Mouse (Mus musculus) heart, adult 2 months (tissue): ENCODE measurements around the gene Dnajc13. TPM values are rescaled to one million over a fixed set of nuclear protein-coding genes. Genes with fewer than 3 reads are reported as not detected.

Source experiments
- DNase-seq, 2 experiments: peaks; one replicate each; pipeline ENCODE4 v3.0.0; 2021
- H3K27ac ChIP-seq: fragments of 200-600 bp; 2 replicates; pipeline ENCODE4 v1.8.1; 2022
- H3K27me3 ChIP-seq: fragments of 200-500 bp; 2 replicates; pipeline ENCODE4 v1.6.1; 2012; ENCODE audit warnings: mild to moderate bottlenecking, low read length, inconsistent platforms, mixed read lengths; ENCODE audit not compliant: control insufficient read depth, insufficient read depth
- H3K36me3 ChIP-seq: fragments of 200-500 bp; 2 replicates; pipeline ENCODE4 v1.6.1; 2012; ENCODE audit warnings: low read length, inconsistent platforms; ENCODE audit not compliant: control insufficient read depth, insufficient read depth
- H3K4me1 ChIP-seq: fragments of 200-500 bp; 2 replicates; pipeline ENCODE4 v1.6.1; 2011; ENCODE audit warnings: low read length; ENCODE audit not compliant: control insufficient read depth, insufficient read depth
- H3K4me3 ChIP-seq: fragments of 200-600 bp; 2 replicates; pipeline ENCODE4 v1.8.1; 2022
- H3K79me2 ChIP-seq: fragments of 200-500 bp; replicated peaks from 2 replicates; pipeline ENCODE4 v1.6.1; 2012; ENCODE audit warnings: mild to moderate bottlenecking, inconsistent platforms, low read length, moderate library complexity, mixed read lengths; ENCODE audit not compliant: control insufficient read depth, insufficient read depth
- H3K9ac ChIP-seq: fragments of 200-500 bp; 2 replicates; pipeline ENCODE4 v1.6.1; 2012; ENCODE audit warnings: low read depth, mild to moderate bottlenecking, control low read depth, inconsistent platforms, low read length, mixed read lengths
- CTCF ChIP-seq: fragments of 200-600 bp; IDR thresholded peaks from 2 replicates; pipeline ENCODE4 v1.8.1; 2022; ENCODE audit warnings: antibody characterized with exemption, mild to moderate bottlenecking, moderate library complexity
- EP300 ChIP-seq: fragments of 200-500 bp; IDR thresholded peaks from 2 replicates; pipeline ENCODE4 v1.6.1; 2011; ENCODE audit warnings: low read depth, low read length, control low read depth; ENCODE audit not compliant: insufficient read depth
- POLR2A ChIP-seq: fragments of 200-500 bp; IDR thresholded peaks from 2 replicates; pipeline ENCODE4 v1.6.1; 2011; ENCODE audit warnings: mild to moderate bottlenecking, low read depth, low read length, control low read depth; ENCODE audit not compliant: insufficient read depth
- WGBS: fragments of 180-500 bp; shearing (Covaris S2); methylation state at CpG from one replicate; pipeline ENCODE4 v1.1.7; 2018; 5-methylcytosine and 5-hydroxymethylcytosine counted together
- intact Hi-C: fragments of 180-260 bp; cut with DNase I; formaldehyde crosslinking; loops from one replicate; pipeline ENCODE4 v1.15.1; 2025
- polyA plus RNA-seq: library from polyadenylated mRNA; depleted of rRNA; stranded (reverse); fragments of >200 nt; gene quantifications from 2 replicates; pipeline ENCODE4 v1.2.3, GENCODE M21; 2012
- total RNA-seq, 2 experiments: library from RNA; stranded (reverse); gene quantifications; 2 replicates each; pipeline ENCODE4 v1.2.3; 2021

The Dnajc13 gene
- total and polyA plus RNA-seq, 3 experiments = 29.2 to 32.3 (median 31.6) TPM

GRCm38 (mm10) chr9:104157291-104157690, 105.4 kb downstream of the Dnajc13 start:
- Histone ChIP-seq H3K9ac (no peak overlapping the region), H3K4me1 (no peaks in the 10 kb centered on the region), H3K27ac (no peak overlapping the region), H3K27me3 (no peaks in the 10 kb centered on the region), H3K36me3 (no peaks in the 10 kb centered on the region), H3K79me2 (no peaks in the 10 kb centered on the region), H3K4me3 (no peak overlapping the region)
- intact Hi-C loops = no loop called here
- no peak for DNase-seq
- WGBS = 94% methylated on average over 7 of the region's 7 CpGs
- no peak for TF ChIP-seq CTCF
- no peak for TF ChIP-seq POLR2A
- TF ChIP-seq EP300 = no peak

GRCm38 (mm10) chr9:104156506-104156905, 106.2 kb downstream of the Dnajc13 start:
- Histone ChIP-seq H3K79me2 (no peaks in the 10 kb centered on the region), H3K4me3 (no peak overlapping the region), H3K27ac (no peak overlapping the region), H3K4me1 (no peaks in the 10 kb centered on the region), H3K9ac (no peak overlapping the region), H3K27me3 (no peaks in the 10 kb centered on the region), H3K36me3 (no peaks in the 10 kb centered on the region)
- intact Hi-C loops = no loop called here
- DNase-seq = no peak
- TF ChIP-seq CTCF = no peak
- WGBS = 96% methylated on average over 8 of the region's 8 CpGs

- Histone ChIP-seq H3K9ac (no peak overlapping the region), H3K4me3 (no peak overlapping the region), H3K27ac (no peak overlapping the region), H3K79me2 (no peaks in the 10 kb centered on the region), H3K4me1 (no peaks in the 10 kb centered on the region), H3K36me3 (no peaks in the 10 kb centered on the region), H3K27me3 (no peaks in the 10 kb centered on the region)
- DNase-seq = no peak
- 88% methylated on average over 14 of the region's 14 CpGs for WGBS
- intact Hi-C loops = no loop called here
- TF ChIP-seq CTCF (no peak), POLR2A (no peak), EP300 (no peak)
These were observed 107.5 kb downstream of the Dnajc13 start for GRCm38 (mm10) chr9:104155100-104155715.

GRCm38 (mm10) chr9:104152121-104152520, 110.6 kb downstream of the Dnajc13 start:
- Histone ChIP-seq H3K27ac (no peak overlapping the region), H3K36me3 (no peaks in the 10 kb centered on the region), H3K27me3 (no peaks in the 10 kb centered on the region), H3K79me2 (no peaks in the 10 kb centered on the region), H3K4me1 (no peaks in the 10 kb centered on the region), H3K9ac (no peak overlapping the region), H3K4me3 (no peak overlapping the region)
- DNase-seq = no peak
- TF ChIP-seq CTCF (no peak), EP300 (no peak)
- intact Hi-C loops = no loop called here
- 95% methylated on average over 7 of the region's 7 CpGs for WGBS

GRCm38 (mm10) chr9:104148969-104149368, 113.8 kb downstream of the Dnajc13 start:
- Histone ChIP-seq H3K9ac (no peak overlapping the region), H3K27me3 (no peaks in the 10 kb centered on the region), H3K27ac (no peak overlapping the region), H3K4me3 (no peak overlapping the region), H3K4me1 (no peaks in the 10 kb centered on the region), H3K36me3 (no peaks in the 10 kb centered on the region), H3K79me2 (no peaks in the 10 kb centered on the region)
- 76% methylated on average over 7 of the region's 7 CpGs for WGBS
- no peak for DNase-seq
- intact Hi-C loops = no loop called here
- TF ChIP-seq CTCF (no peak), POLR2A (no peak), EP300 (no peak)

GRCm38 (mm10) chr9:104146683-104147082, 116.0 kb downstream of the Dnajc13 start:
- Histone ChIP-seq H3K36me3 (no peaks in the 10 kb centered on the region), H3K27me3 (no peaks in the 10 kb centered on the region), H3K9ac (no peak overlapping the region), H3K79me2 (no peaks in the 10 kb centered on the region), H3K27ac (no peak overlapping the region), H3K4me1 (no peaks in the 10 kb centered on the region), H3K4me3 (no peak overlapping the region)
- DNase-seq = no peak
- no peak for TF ChIP-seq EP300
- 41% methylated on average over 7 of the region's 7 CpGs for WGBS
- intact Hi-C loops = no loop called here
